Mouse (Mus musculus) spleen, adult 2 months (tissue): ENCODE data around the gene Dgcr6.

Experiments used
- CTCF ChIP-seq: fragments of 200-500 bp; IDR thresholded peaks from 2 replicates; pipeline ENCODE4 v1.5.1; 2011; ENCODE audit warnings: mild to moderate bottlenecking, inconsistent platforms; ENCODE audit not compliant: insufficient read depth, insufficient read length, insufficient replicate concordance; ENCODE audit errors: extremely low read depth
- POLR2A ChIP-seq: fragments of 200-500 bp; IDR thresholded peaks from 2 replicates; pipeline ENCODE4 v1.6.1; 2011; ENCODE audit warnings: low read depth, low read length, inconsistent platforms

DNA sequence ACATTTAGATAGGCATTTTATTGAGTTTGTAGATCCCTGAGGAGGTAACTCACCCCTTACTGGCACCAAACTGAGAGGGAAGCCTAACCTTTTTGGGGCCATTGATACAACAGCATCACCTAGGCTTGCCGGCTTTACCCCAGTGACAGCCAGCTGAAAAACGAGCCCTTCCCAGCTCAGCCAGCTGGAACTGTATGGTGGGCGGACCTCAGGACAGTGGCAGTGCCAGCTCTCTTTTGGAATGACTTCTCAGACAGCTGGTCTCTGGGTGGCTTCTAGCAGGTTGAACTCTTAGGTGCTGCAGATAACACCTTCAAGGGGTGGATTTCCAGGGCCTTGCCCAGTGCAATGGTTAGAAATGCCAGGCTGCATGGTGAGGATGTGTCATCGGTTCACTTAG is 18.4 kb upstream of the Dgcr6 start:
- TF ChIP-seq CTCF (no peak), POLR2A (no peak)
